Mouse (Mus musculus) spleen, adult 2 months (tissue): Measurements from ENCODE around the gene Epha4. TPM values are rescaled to one million over a fixed set of nuclear protein-coding genes. Genes with fewer than 3 reads are reported as not detected.

Source experiments
- DNase-seq, 2 experiments: peaks; one replicate each; pipeline versions ENCODE4 v3.0.0 to v3.0.0-alpha.2; 2012 to 2021; ENCODE audit warnings: low spot score in 2 of 2, low read depth in 1 of 2
- H3K27ac ChIP-seq: fragments of 200-500 bp; 2 replicates; pipeline ENCODE4 v1.5.1; 2012; ENCODE audit warnings: low read length, inconsistent platforms; ENCODE audit not compliant: insufficient read depth
- H3K27me3 ChIP-seq: fragments of 200-500 bp; 2 replicates; pipeline ENCODE4 v1.6.1; 2012; ENCODE audit warnings: mild to moderate bottlenecking, moderate library complexity, low read length, inconsistent platforms; ENCODE audit not compliant: control insufficient read depth, insufficient read depth
- H3K36me3 ChIP-seq: fragments of 200-500 bp; 2 replicates; pipeline ENCODE4 v1.6.1; 2012; ENCODE audit warnings: mild to moderate bottlenecking, low read length, inconsistent platforms; ENCODE audit not compliant: control insufficient read depth, insufficient read depth
- H3K4me1 ChIP-seq: fragments of 200-500 bp; 2 replicates; pipeline ENCODE4 v1.6.1; 2011; ENCODE audit warnings: inconsistent platforms; ENCODE audit not compliant: control insufficient read depth, insufficient read depth, insufficient read length
- H3K4me3 ChIP-seq: fragments of 200-500 bp; 2 replicates; pipeline ENCODE4 v1.5.1; 2011; ENCODE audit warnings: mild to moderate bottlenecking, inconsistent platforms; ENCODE audit not compliant: insufficient read depth, insufficient read length; ENCODE audit errors: extremely low read depth
- CTCF ChIP-seq: fragments of 200-500 bp; IDR thresholded peaks from 2 replicates; pipeline ENCODE4 v1.5.1; 2011; ENCODE audit warnings: mild to moderate bottlenecking, inconsistent platforms; ENCODE audit not compliant: insufficient read depth, insufficient read length, insufficient replicate concordance; ENCODE audit errors: extremely low read depth
- POLR2A ChIP-seq: fragments of 200-500 bp; IDR thresholded peaks from 2 replicates; pipeline ENCODE4 v1.6.1; 2011; ENCODE audit warnings: low read depth, low read length, inconsistent platforms
- WGBS: fragments of 180-500 bp; shearing (Covaris S2); methylation state at CpG from one replicate; pipeline ENCODE4 v1.1.7; 2018; 5-methylcytosine and 5-hydroxymethylcytosine counted together
- polyA plus RNA-seq: library from polyadenylated mRNA; depleted of rRNA; stranded (reverse); fragments of >200 nt; gene quantifications from 2 replicates; pipeline ENCODE4 v1.2.3, GENCODE M21; 2012

Epha4 gene
- polyA plus RNA-seq, 1 experiment = 0.36 TPM

DNA sequence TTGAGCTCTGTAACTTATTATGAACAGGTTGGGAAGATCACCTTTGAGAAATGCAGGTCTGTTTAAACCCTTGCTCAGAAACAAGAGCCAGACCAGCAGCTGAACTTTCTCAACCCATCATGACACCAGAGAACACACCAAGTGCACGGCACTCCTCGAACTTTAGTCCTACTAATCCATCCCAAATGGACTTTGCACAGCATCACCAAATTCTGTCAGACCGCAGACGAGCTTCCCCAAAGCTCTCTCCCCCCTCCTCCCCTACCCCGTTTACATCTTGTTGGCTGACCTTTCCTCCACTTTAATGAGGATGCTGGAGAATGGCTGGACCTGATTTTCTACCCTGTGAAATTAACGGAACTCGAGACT is 19.1 kb downstream of the Epha4 start:
- H3K27ac ChIP-seq = no peak overlapping the region
- TF ChIP-seq CTCF (no peak), POLR2A (no peak)
- H3K27me3 ChIP-seq = no peaks in the 10 kb centered on the region
- WGBS = 91% methylated on average over 7 of the region's 7 CpGs
- no peaks in the 10 kb centered on the region for H3K4me1 ChIP-seq
- no peak for DNase-seq
- H3K4me3 ChIP-seq = no peak overlapping the region
- no peaks in the 10 kb centered on the region for H3K36me3 ChIP-seq

- Histone ChIP-seq H3K4me3 (no peak overlapping the region), H3K36me3 (no peaks in the 10 kb centered on the region), H3K27ac (no peak overlapping the region), H3K4me1 (no peaks in the 10 kb centered on the region), H3K27me3 (no peaks in the 10 kb centered on the region)
- no peak for DNase-seq
- no peak for TF ChIP-seq CTCF
- TF ChIP-seq POLR2A = no peak
- WGBS = 86% methylated on average over 10 of the region's 10 CpGs
These were observed 19.7 kb downstream of the Epha4 start for GRCm38 (mm10) chr1:77495030-77495789.

DNA sequence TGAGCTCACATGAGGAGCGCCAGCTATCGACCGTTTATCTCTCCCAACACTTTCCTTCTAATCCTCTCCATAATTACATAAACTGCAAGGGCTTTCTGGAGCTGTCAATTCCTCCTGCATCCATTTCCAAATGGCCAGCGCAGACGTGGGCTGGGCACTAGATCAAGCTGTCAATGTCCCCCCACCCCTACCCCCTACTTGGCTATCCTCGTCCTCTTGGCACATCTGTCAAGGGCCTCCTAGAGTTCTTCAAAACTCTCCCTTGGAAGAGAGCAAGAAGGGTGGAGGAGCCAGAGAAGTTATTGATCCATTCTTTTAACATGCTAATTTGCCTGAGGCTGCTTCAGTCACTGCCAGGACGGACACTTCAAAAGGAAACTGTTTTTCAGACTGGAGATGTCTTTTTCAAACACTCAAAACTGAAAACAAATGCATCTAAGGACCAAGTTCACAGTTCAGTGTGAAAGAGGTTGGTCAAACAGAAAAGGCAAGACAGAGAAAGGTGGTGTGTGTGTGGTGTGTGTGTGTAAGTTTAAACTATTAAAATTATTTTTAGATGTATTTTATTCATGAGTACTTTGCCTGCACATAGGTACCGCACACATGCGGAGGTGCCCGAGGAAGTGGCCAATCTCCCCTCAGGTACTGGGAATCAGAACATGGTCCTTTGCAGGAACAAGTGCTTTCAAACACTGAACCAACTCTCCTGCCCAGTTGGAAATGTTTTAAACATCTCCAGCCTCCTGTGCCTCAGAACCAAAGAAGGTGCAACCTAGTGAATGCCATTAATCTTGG is 20.9 kb downstream of the Epha4 start:
- H3K4me1 ChIP-seq = no peaks in the 10 kb centered on the region
- 86% methylated on average over 10 of the region's 10 CpGs for WGBS

GRCm38 (mm10) chr1:77490166-77490565 is 24.7 kb downstream of the Epha4 start:
- Histone ChIP-seq H3K36me3 (no peaks in the 10 kb centered on the region), H3K4me3 (no peak overlapping the region), H3K27me3 (no peaks in the 10 kb centered on the region), H3K27ac (no peak overlapping the region), H3K4me1 (no peaks in the 10 kb centered on the region)
- TF ChIP-seq POLR2A (no peak), CTCF (no peak)
- DNase-seq = no peak
- WGBS = 89% methylated on average over 6 of the region's 6 CpGs

More for the DNA sequence above, 20.9 kb downstream of the Epha4 start:
- no peak for TF ChIP-seq POLR2A
- TF ChIP-seq CTCF = no peak
- Histone ChIP-seq H3K4me3 (no peak overlapping the region), H3K27ac (no peak overlapping the region), H3K27me3 (no peaks in the 10 kb centered on the region), H3K36me3 (no peaks in the 10 kb centered on the region)
- no peak for DNase-seq

- H3K4me3 ChIP-seq = no peak overlapping the region
- H3K4me1 ChIP-seq = no peaks in the 10 kb centered on the region
- H3K27ac ChIP-seq = no peak overlapping the region
- no peaks in the 10 kb centered on the region for H3K36me3 ChIP-seq
- 74% methylated on average over 7 of the region's 7 CpGs for WGBS
- no peak for DNase-seq
- no peaks in the 10 kb centered on the region for H3K27me3 ChIP-seq
- TF ChIP-seq POLR2A = no peak
- no peak for TF ChIP-seq CTCF
These were observed 25.5 kb downstream of the Epha4 start for GRCm38 (mm10) chr1:77489387-77489786.

DNA sequence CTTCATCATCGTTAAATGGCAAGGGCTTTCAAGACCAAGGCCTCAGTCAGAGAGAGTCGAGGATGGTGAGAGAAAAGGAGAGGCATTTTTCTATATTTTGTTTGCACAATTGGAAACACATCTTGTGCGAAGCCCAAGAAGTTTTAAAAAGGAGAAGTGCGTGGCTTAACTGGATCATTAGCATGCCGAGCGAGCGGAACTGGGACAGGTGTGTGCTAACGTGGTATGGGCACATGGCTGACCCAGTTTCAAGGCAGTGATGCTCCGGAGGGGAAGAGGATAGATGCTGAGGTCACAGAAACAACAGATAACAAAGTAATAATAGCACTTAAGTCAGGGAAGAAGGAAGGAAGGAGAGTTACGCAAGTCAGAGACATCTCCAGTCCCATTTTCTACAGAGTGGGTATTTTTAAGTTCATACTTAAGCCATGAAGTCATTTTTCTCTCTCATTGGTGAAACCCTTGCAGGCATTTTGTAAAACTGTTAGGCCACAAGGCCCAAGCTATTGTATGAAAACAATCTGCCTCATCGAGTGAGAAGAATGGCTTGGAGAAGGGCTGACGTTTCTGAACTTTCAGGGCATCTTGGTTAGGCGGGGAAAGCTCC is 26.9 kb downstream of the Epha4 start:
- no peak for DNase-seq
- no peaks in the 10 kb centered on the region for H3K4me1 ChIP-seq
- 66% methylated on average over 13 of the region's 13 CpGs for WGBS
- H3K27me3 ChIP-seq = no peaks in the 10 kb centered on the region
- no peak overlapping the region for H3K4me3 ChIP-seq
- no peak overlapping the region for H3K27ac ChIP-seq
- no peak for TF ChIP-seq POLR2A
- no peak for TF ChIP-seq CTCF
- no peaks in the 10 kb centered on the region for H3K36me3 ChIP-seq
